Mouse (Mus musculus) right cerebral cortex, postnatal 36 days (tissue): ENCODE measurements around the gene Fam124b.
A peak's percentile ranks its signal among the peaks of the same experiment; 100 is the strongest.

Experiments
- DNase-seq, 2 experiments: peaks; one replicate each; pipeline ENCODE4 v3.0.0; 2022; ENCODE audit warnings: low spot score in 2 of 2, mixed read lengths in 1 of 2

Gene Fam124b

GRCm38 (mm10) chr1:80218268-80218667, at the start of gene Fam124b:
Fam124b (minus strand) TSS chr1:80218473.
- no peak for DNase-seq

- DNase-seq = no peak
Observed at GRCm38 (mm10) chr1:80260443-80260842, 42.2 kb upstream of the Fam124b start.

- no peak for DNase-seq
Observed at GRCm38 (mm10) chr1:80258632-80259031, 40.4 kb upstream of the Fam124b start.

GRCm38 (mm10) chr1:80253309-80253708, 35.0 kb upstream of the Fam124b start:
- DNase-seq = no peak

- no peak for DNase-seq
Observed at GRCm38 (mm10) chr1:80250247-80250646, 32.0 kb upstream of the Fam124b start.

- no peak for DNase-seq
Observed at GRCm38 (mm10) chr1:80247131-80247530, 28.9 kb upstream of the Fam124b start.

GRCm38 (mm10) chr1:80244123-80244522, 25.9 kb upstream of the Fam124b start:
- DNase-seq = no peak

- no peak for DNase-seq
Observed at GRCm38 (mm10) chr1:80241579-80241978, 23.3 kb upstream of the Fam124b start.

GRCm38 (mm10) chr1:80240017-80240660, 21.9 kb upstream of the Fam124b start:
- no peak for DNase-seq

- no peak for DNase-seq
Observed at GRCm38 (mm10) chr1:80239481-80239880, 21.2 kb upstream of the Fam124b start.

- no peak for DNase-seq
Observed at GRCm38 (mm10) chr1:80236951-80237702, 18.9 kb upstream of the Fam124b start.

- DNase-seq = no peak
Observed at GRCm38 (mm10) chr1:80236126-80236525, 17.9 kb upstream of the Fam124b start.

- no peak for DNase-seq
Observed at GRCm38 (mm10) chr1:80230612-80231011, 12.3 kb upstream of the Fam124b start.

- DNase-seq = no peak
Observed at GRCm38 (mm10) chr1:80224839-80225412, 6.7 kb upstream of the Fam124b start.

- DNase-seq = no peak
Observed at GRCm38 (mm10) chr1:80221151-80221550, 2.9 kb upstream of the Fam124b start.

GRCm38 (mm10) chr1:80213826-80214225, 4.4 kb downstream of the Fam124b start:
- DNase-seq = no peak

- no peak for DNase-seq
Observed at GRCm38 (mm10) chr1:80213146-80213545, 5.1 kb downstream of the Fam124b start.

GRCm38 (mm10) chr1:80202314-80202713, 16.0 kb downstream of the Fam124b start:
- no peak for DNase-seq

GRCm38 (mm10) chr1:80192837-80193236, 25.4 kb downstream of the Fam124b start:
- no peak for DNase-seq

- no peak for DNase-seq
Observed at GRCm38 (mm10) chr1:80181414-80181805, 36.9 kb downstream of the Fam124b start.

- DNase-seq = peak in 1 of 2 experiments; percentile 17
Observed at GRCm38 (mm10) chr1:80180767-80181413, 37.4 kb downstream of the Fam124b start.

GRCm38 (mm10) chr1:80180128-80180527, 38.1 kb downstream of the Fam124b start:
- no peak for DNase-seq
